Mouse (Mus musculus): Measurements from ENCODE around the gene Defb13. TPM values are rescaled to one million over a fixed set of nuclear protein-coding genes. Genes with fewer than 3 reads are reported as not detected.

The Defb13 gene
- polyA plus RNA-seq, 1 experiment from 2014 or later: not detected

Other genes starting within 250 kb of the Defb13 start
- gene AY761184, start 243.1 kb upstream of the Defb13 start, polyA plus RNA-seq (2014; fragmentation: Nextera tagmentation; extraction: Ambion mirVana): not detected in 2 replicates
- gene Defa24, start 212.3 kb upstream of the Defb13 start, polyA plus RNA-seq (2014; fragmentation: Nextera tagmentation; extraction: Ambion mirVana): not detected in 2 replicates
- not detected in 2 replicates for gene Defb50, start 123.2 kb upstream of the Defb13 start, polyA plus RNA-seq (2014; fragmentation: Nextera tagmentation; extraction: Ambion mirVana)
- not detected in 2 replicates for gene Defb2, start 106.8 kb upstream of the Defb13 start, polyA plus RNA-seq (2014; fragmentation: Nextera tagmentation; extraction: Ambion mirVana)
- gene Defb10, start 87.9 kb upstream of the Defb13 start, polyA plus RNA-seq (2014; fragmentation: Nextera tagmentation; extraction: Ambion mirVana): not detected in 2 replicates
- gene Defb9, start 61.3 kb upstream of the Defb13 start, polyA plus RNA-seq (2014; fragmentation: Nextera tagmentation; extraction: Ambion mirVana): not detected in 2 replicates
- gene Defb11, start 40.4 kb upstream of the Defb13 start, polyA plus RNA-seq (2014; fragmentation: Nextera tagmentation; extraction: Ambion mirVana): not detected in 2 replicates
- not detected in 2 replicates for gene Defb15, start 14.1 kb upstream of the Defb13 start, polyA plus RNA-seq (2014; fragmentation: Nextera tagmentation; extraction: Ambion mirVana)
- not detected in 2 replicates for gene Defb35, start 8.4 kb upstream of the Defb13 start, polyA plus RNA-seq (2014; fragmentation: Nextera tagmentation; extraction: Ambion mirVana)
- gene Fam90a1a, start 12.0 kb downstream of the Defb13 start, polyA plus RNA-seq (2014; fragmentation: Nextera tagmentation; extraction: Ambion mirVana): not detected in 2 replicates
- not detected in 2 replicates for gene Ccdc70, start 23.0 kb downstream of the Defb13 start, polyA plus RNA-seq (2014; fragmentation: Nextera tagmentation; extraction: Ambion mirVana)
- gene Atp7b, start 113.5 kb downstream of the Defb13 start, polyA plus RNA-seq (2014; fragmentation: Nextera tagmentation; extraction: Ambion mirVana): 24.6 and 25.1 TPM in 2 replicates
- gene Alg11, start 114.0 kb downstream of the Defb13 start, polyA plus RNA-seq (2014; fragmentation: Nextera tagmentation; extraction: Ambion mirVana): 22.0 and 29.8 TPM in 2 replicates
- not detected in 2 replicates for gene Nek5, start 178.3 kb downstream of the Defb13 start, polyA plus RNA-seq (2014; fragmentation: Nextera tagmentation; extraction: Ambion mirVana)
- gene Nek3, start 219.7 kb downstream of the Defb13 start, polyA plus RNA-seq (2014; fragmentation: Nextera tagmentation; extraction: Ambion mirVana): 3.4 and 3.9 TPM in 2 replicates
- 42.8 and 48.4 TPM in 2 replicates for gene Ckap2, start 239.1 kb downstream of the Defb13 start, polyA plus RNA-seq (2014; fragmentation: Nextera tagmentation; extraction: Ambion mirVana)
- 27.8 and 29.1 TPM in 2 replicates for gene Vps36, start 246.0 kb downstream of the Defb13 start, polyA plus RNA-seq (2014; fragmentation: Nextera tagmentation; extraction: Ambion mirVana)

All from liver, embryonic 11.5 days (tissue).